Mouse (Mus musculus) CH12.LX (cell line): ENCODE data around the gene Uchl1. TPM values are rescaled to one million over a fixed set of nuclear protein-coding genes. Genes with fewer than 3 reads are reported as not detected.

ENCODE experiments used
- DNase-seq: peaks from one replicate; pipeline ENCODE4 v3.0.0-alpha.2; 2013; ENCODE audit errors: extremely low read depth
- H3K27ac ChIP-seq: 2 replicates; pipeline ENCODE4 v1.5.1; 2012; ENCODE audit warnings: low read depth, mild to moderate bottlenecking, control low read depth, moderate library complexity; ENCODE audit not compliant: insufficient read depth
- H3K27me3 ChIP-seq: replicated peaks from 2 replicates; pipeline ENCODE3; 2012; ENCODE audit warnings: inconsistent platforms
- H3K36me3 ChIP-seq, 2 experiments: replicated peaks in 1 of 2; 2 replicates each; pipeline versions ENCODE3 to v1.6.1; 2012; ENCODE audit warnings: inconsistent platforms in 1 of 2, low read length in 1 of 2, mild to moderate bottlenecking in 1 of 2, mixed read lengths in 1 of 2, moderate library complexity in 1 of 2; ENCODE audit not compliant: control insufficient read depth in 1 of 2, insufficient read depth in 1 of 2
- H3K4me1 ChIP-seq, 2 experiments: 2 replicates each; pipeline ENCODE4 v1.6.1; 2012; ENCODE audit warnings: inconsistent platforms in 1 of 2, moderate library complexity in 1 of 2; ENCODE audit not compliant: insufficient read depth in 2 of 2, control insufficient read depth in 1 of 2
- H3K4me2 ChIP-seq: 2 replicates; pipeline ENCODE4 v1.6.1; 2012; ENCODE audit warnings: low read depth, mild to moderate bottlenecking, control low read depth; ENCODE audit not compliant: poor library complexity, insufficient read depth, severe bottlenecking
- H3K4me3 ChIP-seq, 3 experiments: fragments of 150-350 bp in 1 of 3; sonication (generic) in 1 of 3; replicated peaks in 1 of 3; 2 replicates each; pipeline versions ENCODE3 to v1.5.1; 2011 to 2012; ENCODE audit warnings: low read depth in 2 of 3, low read length in 2 of 3, mild to moderate bottlenecking in 2 of 3, moderate library complexity in 2 of 3, control low read depth in 1 of 3, improper control_type of control experiment in 1 of 3, inconsistent platforms in 1 of 3, mixed read lengths in 1 of 3; ENCODE audit not compliant: poor library complexity in 1 of 3
- H3K79me2 ChIP-seq: replicated peaks from 2 replicates; pipeline ENCODE4 v1.6.1; 2012; ENCODE audit warnings: mild to moderate bottlenecking, moderate library complexity; ENCODE audit not compliant: control insufficient read depth, poor library complexity, insufficient read depth, severe bottlenecking; ENCODE audit errors: extremely low read depth
- H3K9ac ChIP-seq: 2 replicates; pipeline ENCODE4 v1.6.1; 2012; ENCODE audit warnings: low read depth, mild to moderate bottlenecking, control low read depth, moderate library complexity; ENCODE audit not compliant: insufficient read depth
- H3K9me3 ChIP-seq: replicated peaks from 2 replicates; pipeline ENCODE3; 2012; ENCODE audit warnings: low read length, inconsistent platforms, mixed read lengths
- E2F4 ChIP-seq: IDR thresholded peaks from 2 replicates; pipeline ENCODE4 v1.6.1; 2011; ENCODE audit warnings: low read depth, low read length, improper control_type of control experiment; ENCODE audit not compliant: insufficient replicate concordance
- ELF1 ChIP-seq: IDR thresholded peaks from 2 replicates; pipeline ENCODE4 v1.6.1; 2014; ENCODE audit warnings: low read depth, mild to moderate bottlenecking, inconsistent platforms, low read length, improper control_type of control experiment
- EP300 ChIP-seq: IDR thresholded peaks from 2 replicates; pipeline ENCODE4 v1.6.1; 2011; ENCODE audit warnings: low read length, improper control_type of control experiment
- GABPA ChIP-seq: IDR thresholded peaks from 2 replicates; pipeline ENCODE4 v1.6.1; 2012; ENCODE audit warnings: low read depth, low read length, improper control_type of control experiment, inconsistent platforms; ENCODE audit not compliant: insufficient replicate concordance
- HCFC1 ChIP-seq: IDR thresholded peaks from 2 replicates; pipeline ENCODE4 v1.6.1; 2012; ENCODE audit warnings: low read depth, mild to moderate bottlenecking, inconsistent platforms, low read length, improper control_type of control experiment
- KAT2A ChIP-seq: IDR thresholded peaks from 2 replicates; pipeline ENCODE4 v1.6.1; 2012; ENCODE audit warnings: low read length, improper control_type of control experiment, inconsistent platforms; ENCODE audit not compliant: insufficient replicate concordance
- MAFK ChIP-seq: IDR thresholded peaks from 2 replicates; pipeline ENCODE4 v1.6.1; 2011; ENCODE audit warnings: low read length, improper control_type of control experiment; ENCODE audit not compliant: insufficient replicate concordance
- MEF2A ChIP-seq: IDR thresholded peaks from 2 replicates; pipeline ENCODE4 v1.6.1; 2014; ENCODE audit warnings: low read depth, mild to moderate bottlenecking, inconsistent platforms, low read length, improper control_type of control experiment, borderline replicate concordance
- MYC ChIP-seq: IDR thresholded peaks from 2 replicates; pipeline ENCODE4 v1.6.1; 2011; ENCODE audit warnings: low read depth, mild to moderate bottlenecking, improper control_type of control experiment, low read length
- NRF1 ChIP-seq: IDR thresholded peaks from 2 replicates; pipeline ENCODE4 v1.6.1; 2014; ENCODE audit warnings: low read depth, mild to moderate bottlenecking, inconsistent platforms, low read length, improper control_type of control experiment, moderate library complexity
- POLR2A ChIP-seq: IDR thresholded peaks from 2 replicates; pipeline ENCODE4 v1.6.1; 2011; ENCODE audit warnings: low read depth, mild to moderate bottlenecking, improper control_type of control experiment, low read length
- RCOR1 ChIP-seq: conservative IDR thresholded peaks from 2 replicates; pipeline ENCODE4 v1.6.1; 2012; ENCODE audit warnings: low read depth, mild to moderate bottlenecking, inconsistent platforms, low read length, improper control_type of control experiment
- SMC3 ChIP-seq: IDR thresholded peaks from 2 replicates; pipeline ENCODE4 v1.6.1; 2011; ENCODE audit warnings: low read depth, low read length, improper control_type of control experiment
- TBP ChIP-seq: conservative IDR thresholded peaks from 2 replicates; pipeline ENCODE4 v1.6.1; 2011; ENCODE audit warnings: low read depth, low read length, improper control_type of control experiment
- UBTF ChIP-seq: IDR thresholded peaks from 2 replicates; pipeline ENCODE4 v1.6.1; 2012; ENCODE audit warnings: low read depth, mild to moderate bottlenecking, inconsistent platforms, low read length, improper control_type of control experiment, moderate library complexity
- USF1 ChIP-seq: IDR thresholded peaks from 2 replicates; pipeline ENCODE4 v1.6.1; 2014; ENCODE audit warnings: low read depth, mild to moderate bottlenecking, inconsistent platforms, low read length, improper control_type of control experiment
- USF2 ChIP-seq: conservative IDR thresholded peaks from 2 replicates; pipeline ENCODE4 v1.6.1; 2011; ENCODE audit warnings: low read depth, low read length, improper control_type of control experiment
- ZC3H11A ChIP-seq: IDR thresholded peaks from 2 replicates; pipeline ENCODE4 v1.6.1; 2012; ENCODE audit warnings: low read depth, mild to moderate bottlenecking, inconsistent platforms, low read length, improper control_type of control experiment
- ZKSCAN1 ChIP-seq: IDR thresholded peaks from 2 replicates; pipeline ENCODE4 v1.6.1; 2012; ENCODE audit warnings: low read depth, inconsistent platforms, low read length, improper control_type of control experiment, borderline replicate concordance
- ZNF384 ChIP-seq: IDR thresholded peaks from 2 replicates; pipeline ENCODE4 v1.6.1; 2012; ENCODE audit warnings: low read depth, low read length, improper control_type of control experiment, inconsistent platforms
- dilution Hi-C: fragments of 300-500 bp; cut with MboI; formaldehyde crosslinking; loops from 2 replicates; pipeline ENCODE4 v1.14.3; 2020; ENCODE audit warnings: low sequenced_read_pairs; ENCODE audit not compliant: extremely low pct_unique_long_range_greater_than_20kb, extremely low pct_ligation_motif_present
- in situ Hi-C: fragments of 300-500 bp; cut with MboI; formaldehyde crosslinking; loops from 3 replicates; pipeline ENCODE4 v1.14.3; 2019; ENCODE audit warnings: low sequenced_read_pairs, low pct_ligation_motif_present, low pct_unique_long_range_greater_than_20kb, mixed read lengths
- polyA plus RNA-seq: library from polyadenylated mRNA; unstranded; fragments of >175 nt; gene quantifications from 2 replicates; pipeline ENCODE4 v1.2.1, GENCODE M21; 2012; ENCODE audit warnings: low read depth; ENCODE audit not compliant: insufficient read length
- total RNA-seq, 2 experiments: library from RNA; depleted of rRNA; stranded (reverse); fragments of 300-350 nt in 1 of 2; fragments of >200 nt in 1 of 2; gene quantifications; 2 replicates each; pipeline ENCODE4 v1.2.3; 2012 to 2014

Uchl1 gene
- total and polyA plus RNA-seq, 3 experiments: not detected

- DNase-seq: no peak
- in situ Hi-C loops: no loop called here
- dilution Hi-C loops: no loop called here
These were observed 32.6 kb upstream of the Uchl1 start for GRCm38 (mm10) chr5:66643260-66643659.

GRCm38 (mm10) chr5:66647504-66647903 is 28.4 kb upstream of the Uchl1 start:
- H3K4me3 ChIP-seq: no peak overlapping the region
- no peak for DNase-seq
- no peak for TF ChIP-seq KAT2A
- no peak for TF ChIP-seq MAFK
- no peak for TF ChIP-seq EP300
- TF ChIP-seq ZNF384: no peak
- TF ChIP-seq MYC: no peak
- TF ChIP-seq USF2: no peak
- no peak for TF ChIP-seq SMC3
- TF ChIP-seq ZKSCAN1: no peak
- no peak for TF ChIP-seq MEF2A
- no peak for TF ChIP-seq UBTF
- TF ChIP-seq HCFC1: no peak
- TF ChIP-seq USF1: no peak
- TF ChIP-seq, all 38 proteins: peak for 0
- H3K36me3 ChIP-seq: no peaks in the 10 kb centered on the region
- H3K4me1 ChIP-seq: peaks cover 0 to 3% of the 10 kb centered on the region in 2 experiments; a peak in 1 of 4 replicates
- in situ Hi-C loops: no loop called here
- H3K9me3 ChIP-seq: no peaks in the 10 kb centered on the region
- no peak overlapping the region for H3K27ac ChIP-seq
- dilution Hi-C loops: no loop called here
- H3K79me2 ChIP-seq: no peaks in the 10 kb centered on the region
- H3K4me2 ChIP-seq: no peak overlapping the region
- H3K9ac ChIP-seq: no peak overlapping the region
- no peaks in the 10 kb centered on the region for H3K27me3 ChIP-seq

More at GRCm38 (mm10) chr5:66643260-66643659, 32.6 kb upstream of the Uchl1 start:
- TF ChIP-seq E2F4 (no peak), ZC3H11A (no peak), SMC3 (no peak), ELF1 (no peak), RCOR1 (no peak), USF1 (no peak), KAT2A (no peak), GABPA (no peak), NRF1 (no peak), POLR2A (no peak), TBP (no peak), UBTF (no peak)
- no peak overlapping the region for H3K9ac ChIP-seq
- no peak overlapping the region for H3K27ac ChIP-seq
- H3K79me2 ChIP-seq: no peaks in the 10 kb centered on the region
- H3K27me3 ChIP-seq: no peaks in the 10 kb centered on the region
- H3K4me2 ChIP-seq: no peak overlapping the region
- H3K4me3 ChIP-seq: no peak overlapping the region
- no peaks in the 10 kb centered on the region for H3K36me3 ChIP-seq
- H3K4me1 ChIP-seq: peaks cover 0 to 3% of the 10 kb centered on the region in 2 experiments; a peak in 1 of 4 replicates
- H3K9me3 ChIP-seq: peaks cover 3% of the 10 kb centered on the region
